Mouse (Mus musculus) megakaryocyte, embryonic 14.5 days (primary cell): ENCODE measurements around the gene Gm28374.

Experiments
- FLI1 ChIP-seq: IDR thresholded peaks from 2 replicates; pipeline ENCODE4 v1.6.1; 2012; ENCODE audit warnings: low read length, inconsistent platforms, mixed read lengths
- GATA1 ChIP-seq: IDR thresholded peaks from 3 replicates; pipeline ENCODE4 v1.6.1; 2012; ENCODE audit warnings: mixed read lengths, low read length, inconsistent platforms, borderline replicate concordance

GRCm38 (mm10) chr19:6127760-6128341 lies 45.8 kb upstream of the Gm28374 start, which contains the start of gene Snx15:
- TF ChIP-seq GATA1 (no peak), FLI1 (no peak)
